Mouse (Mus musculus): Measurements from ENCODE around the gene Btg2. TPM values are rescaled to one million over a fixed set of nuclear protein-coding genes. Genes with fewer than 3 reads are reported as not detected.

The Btg2 gene
- polyA plus RNA-seq, 1 experiment: 13.8 TPM

DNA sequence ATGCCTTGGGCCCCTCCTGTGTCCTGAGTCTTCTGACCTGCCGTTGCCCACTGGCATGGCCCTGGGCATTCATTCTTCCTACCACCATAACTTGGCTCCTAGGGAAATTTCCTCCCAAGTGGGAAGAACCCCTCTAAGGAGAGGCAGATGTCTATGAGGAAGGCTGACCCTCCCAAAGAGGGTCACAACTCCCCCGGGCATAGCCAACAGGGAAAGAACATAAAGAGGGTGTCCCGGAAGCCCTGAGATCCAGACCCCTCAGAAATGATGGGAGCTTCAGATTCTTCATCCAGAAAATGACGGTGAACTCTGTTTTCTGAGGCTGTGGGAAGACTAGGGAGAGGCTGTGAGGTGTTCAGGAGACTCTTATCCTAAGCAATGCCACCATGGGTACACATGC, 16.8 kb upstream of the Btg2 start:
- H3K79me2 ChIP-seq (ENCODE audit: control insufficient read depth, insufficient read depth): no peaks in the 10 kb centered on the region
- H3K4me2 ChIP-seq (ENCODE audit: low read depth): peak overlapping the region; percentile 92
- no peaks in the 10 kb centered on the region for H3K27me3 ChIP-seq (ENCODE audit: control insufficient read depth, insufficient read depth, insufficient read length)
- no peak for TF ChIP-seq MAX (IDR thresholded peaks at IDR 0.05; ENCODE audit: low read depth)
- TF ChIP-seq CEBPB (IDR thresholded peaks at IDR 0.05; ENCODE audit: insufficient read depth, poor library complexity, severe bottlenecking): no peak
- TF ChIP-seq MYOG (IDR thresholded peaks at IDR 0.05; ENCODE audit: control insufficient read depth in 1 of 3, insufficient read depth in 1 of 3, insufficient read length in 2 of 3, low read depth in 2 of 3): no peak
- TF ChIP-seq TCF12 (IDR thresholded peaks at IDR 0.05; ENCODE audit: insufficient read depth, poor library complexity, severe bottlenecking): no peak
- no peak for TF ChIP-seq MYOD1 (IDR thresholded peaks at IDR 0.05; ENCODE audit: control insufficient read depth in 1 of 3, insufficient read length in 2 of 3, low read depth in 2 of 3)
- TF ChIP-seq POLR2A (IDR thresholded peaks at IDR 0.05; ENCODE audit: insufficient read length, low read depth): no peak
- TF ChIP-seq REST (IDR thresholded peaks at IDR 0.05; ENCODE audit: insufficient read depth, insufficient read length): no peak
- TF ChIP-seq USF1 (IDR thresholded peaks at IDR 0.05; ENCODE audit: low read depth): no peak
- no peak for TF ChIP-seq TCF3 (IDR thresholded peaks at IDR 0.05; ENCODE audit: insufficient read length, low read depth)
- no peak for TF ChIP-seq E2F4 (IDR thresholded peaks at IDR 0.05; ENCODE audit: insufficient read depth)
- TF ChIP-seq POLR2AphosphoS2 (IDR thresholded peaks at IDR 0.05; ENCODE audit: insufficient read length, low read depth): no peak
- TF ChIP-seq SRF (IDR thresholded peaks at IDR 0.05; ENCODE audit: control insufficient read depth, insufficient read length, low read depth): no peak
- no peak overlapping the region for H3K4me3 ChIP-seq
- no peak overlapping the region for H3ac ChIP-seq (ENCODE audit: control insufficient read depth, insufficient read length)
- no peaks in the 10 kb centered on the region for H3K36me3 ChIP-seq (ENCODE audit: control insufficient read depth, insufficient read depth)

DNA sequence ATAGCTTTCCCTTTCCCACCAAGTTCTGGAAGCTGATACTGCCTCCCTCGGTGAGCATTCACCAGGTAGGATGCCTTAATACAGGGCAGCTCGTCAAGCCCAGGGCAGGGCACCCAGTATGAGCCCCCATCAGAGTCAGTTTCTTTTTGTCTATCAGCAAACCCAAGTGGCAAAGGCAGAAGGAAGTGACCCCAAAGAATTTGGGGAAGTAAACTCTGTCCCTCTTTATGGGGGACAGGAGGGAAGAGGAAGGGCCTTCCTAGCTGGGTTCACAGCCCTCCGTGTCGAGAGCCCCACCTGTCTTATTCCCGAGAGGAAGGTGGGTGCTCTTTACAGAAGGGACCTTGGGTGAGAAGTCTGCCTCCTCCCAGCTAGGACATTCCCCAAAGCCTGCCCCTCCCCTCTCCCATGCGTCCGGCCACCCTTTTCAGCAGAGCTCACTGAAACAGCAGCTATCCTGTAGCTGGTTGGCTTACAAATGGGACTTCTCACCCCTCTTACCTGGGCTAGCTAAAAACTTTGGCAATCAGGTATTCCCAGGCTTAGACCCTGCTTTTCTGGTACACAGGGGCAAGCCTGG, 16.2 kb upstream of the Btg2 start:
- no peak overlapping the region for H3K4me3 ChIP-seq
- no peaks in the 10 kb centered on the region for H3K36me3 ChIP-seq (ENCODE audit: control insufficient read depth, insufficient read depth)
- peak overlapping the region; percentile 92 for H3K4me2 ChIP-seq (ENCODE audit: low read depth)
- TF ChIP-seq E2F4 (IDR thresholded peaks at IDR 0.05; ENCODE audit: insufficient read depth): no peak
- TF ChIP-seq SRF (IDR thresholded peaks at IDR 0.05; ENCODE audit: control insufficient read depth, insufficient read length, low read depth): no peak
- no peak for TF ChIP-seq TCF12 (IDR thresholded peaks at IDR 0.05; ENCODE audit: insufficient read depth, poor library complexity, severe bottlenecking)
- TF ChIP-seq REST (IDR thresholded peaks at IDR 0.05; ENCODE audit: insufficient read depth, insufficient read length): no peak
- TF ChIP-seq POLR2A (IDR thresholded peaks at IDR 0.05; ENCODE audit: insufficient read length, low read depth): no peak
- TF ChIP-seq POLR2AphosphoS2 (IDR thresholded peaks at IDR 0.05; ENCODE audit: insufficient read length, low read depth): no peak
- no peaks in the 10 kb centered on the region for H3K79me2 ChIP-seq (ENCODE audit: control insufficient read depth, insufficient read depth)
- H3ac ChIP-seq (ENCODE audit: control insufficient read depth, insufficient read length): no peak overlapping the region
- H3K27me3 ChIP-seq (ENCODE audit: control insufficient read depth, insufficient read depth, insufficient read length): no peaks in the 10 kb centered on the region

GRCm38 (mm10) chr1:134093771-134094526, 15.0 kb upstream of the Btg2 start:
- peak overlapping the region; percentile 99 for H3K4me2 ChIP-seq (ENCODE audit: low read depth)
- H3K4me3 ChIP-seq: peak overlapping the region; percentile 14
- TF ChIP-seq POLR2A (IDR thresholded peaks at IDR 0.05; ENCODE audit: insufficient read length, low read depth): peak; percentile 17
- no peak for TF ChIP-seq MYOD1 (IDR thresholded peaks at IDR 0.05; ENCODE audit: control insufficient read depth in 1 of 3, insufficient read length in 2 of 3, low read depth in 2 of 3)
- H3K27me3 ChIP-seq (ENCODE audit: control insufficient read depth, insufficient read depth, insufficient read length): no peaks in the 10 kb centered on the region
- no peak overlapping the region for H3ac ChIP-seq (ENCODE audit: control insufficient read depth, insufficient read length)
- no peaks in the 10 kb centered on the region for H3K36me3 ChIP-seq (ENCODE audit: control insufficient read depth, insufficient read depth)
- no peaks in the 10 kb centered on the region for H3K79me2 ChIP-seq (ENCODE audit: control insufficient read depth, insufficient read depth)

- peak; percentile 53 for TF ChIP-seq POLR2AphosphoS2 (IDR thresholded peaks at IDR 0.05; ENCODE audit: insufficient read length, low read depth)
- peak in 1 of 3 experiments; percentile 15 for TF ChIP-seq MYOG (IDR thresholded peaks at IDR 0.05; ENCODE audit: control insufficient read depth in 1 of 3, insufficient read depth in 1 of 3, insufficient read length in 2 of 3, low read depth in 2 of 3)
- TF ChIP-seq MAX (IDR thresholded peaks at IDR 0.05; ENCODE audit: low read depth): no peak
- TF ChIP-seq REST (IDR thresholded peaks at IDR 0.05; ENCODE audit: insufficient read depth, insufficient read length): no peak
- TF ChIP-seq TCF12 (IDR thresholded peaks at IDR 0.05; ENCODE audit: insufficient read depth, poor library complexity, severe bottlenecking): no peak
- peak; percentile 100 for TF ChIP-seq SRF (IDR thresholded peaks at IDR 0.05; ENCODE audit: control insufficient read depth, insufficient read length, low read depth)
- TF ChIP-seq MYOD1 (IDR thresholded peaks at IDR 0.05; ENCODE audit: control insufficient read depth in 1 of 3, insufficient read length in 2 of 3, low read depth in 2 of 3): peak in 2 of 3 experiments; percentile 10 to 49
- no peak for TF ChIP-seq E2F4 (IDR thresholded peaks at IDR 0.05; ENCODE audit: insufficient read depth)
- no peak for TF ChIP-seq CEBPB (IDR thresholded peaks at IDR 0.05; ENCODE audit: insufficient read depth, poor library complexity, severe bottlenecking)
- no peak for TF ChIP-seq USF1 (IDR thresholded peaks at IDR 0.05; ENCODE audit: low read depth)
- TF ChIP-seq TCF3 (IDR thresholded peaks at IDR 0.05; ENCODE audit: insufficient read length, low read depth): no peak
- peak; percentile 61 for TF ChIP-seq POLR2A (IDR thresholded peaks at IDR 0.05; ENCODE audit: insufficient read length, low read depth)
- no peaks in the 10 kb centered on the region for H3K79me2 ChIP-seq (ENCODE audit: control insufficient read depth, insufficient read depth)
Measured at GRCm38 (mm10) chr1:134092852-134093770, 14.2 kb upstream of the Btg2 start.

More at GRCm38 (mm10) chr1:134092852-134093770, 14.2 kb upstream of the Btg2 start:
- H3K27me3 ChIP-seq (ENCODE audit: control insufficient read depth, insufficient read depth, insufficient read length): no peaks in the 10 kb centered on the region
- H3K36me3 ChIP-seq (ENCODE audit: control insufficient read depth, insufficient read depth): no peaks in the 10 kb centered on the region
- H3ac ChIP-seq (ENCODE audit: control insufficient read depth, insufficient read length): no peak overlapping the region
- peak overlapping the region; percentile 99 for H3K4me2 ChIP-seq (ENCODE audit: low read depth)
- peak overlapping the region; percentile 14 for H3K4me3 ChIP-seq

All from myocyte (in vitro differentiated cells).